Mouse (Mus musculus): ENCODE measurements around the gene Btn2a2.

Btn2a2 gene

GRCm38 (mm10) chr13:23497656-23498321, 9.1 kb upstream of the Btn2a2 start:
- DNase-seq (ENCODE audit: low spot score in 2 of 2) = no peak

- DNase-seq (ENCODE audit: low spot score in 2 of 2) = no peak
Observed at GRCm38 (mm10) chr13:23495526-23495925, 6.9 kb upstream of the Btn2a2 start.

- DNase-seq (ENCODE audit: low spot score in 2 of 2) = no peak
Observed at GRCm38 (mm10) chr13:23491990-23492389, 3.3 kb upstream of the Btn2a2 start.

GRCm38 (mm10) chr13:23491263-23491662, 2.6 kb upstream of the Btn2a2 start:
- DNase-seq (ENCODE audit: low spot score in 2 of 2) = no peak

- no peak for DNase-seq (ENCODE audit: low spot score in 2 of 2)
Observed at GRCm38 (mm10) chr13:23490863-23491262, 2.2 kb upstream of the Btn2a2 start.

GRCm38 (mm10) chr13:23485271-23485670, 3.4 kb downstream of the Btn2a2 start:
- no peak for DNase-seq (ENCODE audit: low spot score in 2 of 2)

- no peak for DNase-seq (ENCODE audit: low spot score in 2 of 2)
Observed at GRCm38 (mm10) chr13:23483153-23483552, 5.5 kb downstream of the Btn2a2 start.

- DNase-seq (ENCODE audit: low spot score in 2 of 2) = no peak
Observed at GRCm38 (mm10) chr13:23475658-23476057, 13.0 kb downstream of the Btn2a2 start.

GRCm38 (mm10) chr13:23466911-23467310, 21.7 kb downstream of the Btn2a2 start:
- DNase-seq (ENCODE audit: low spot score in 2 of 2) = no peak

GRCm38 (mm10) chr13:23466306-23466705, 22.4 kb downstream of the Btn2a2 start:
- no peak for DNase-seq (ENCODE audit: low spot score in 2 of 2)

- no peak for DNase-seq (ENCODE audit: low spot score in 2 of 2)
Observed at GRCm38 (mm10) chr13:23465600-23466109, 23.0 kb downstream of the Btn2a2 start, which contains the start of gene Btn1a1. Gene Btn1a1 (minus strand): TSS chr13:23465901.

GRCm38 (mm10) chr13:23464841-23465366, 23.8 kb downstream of the Btn2a2 start:
- no peak for DNase-seq (ENCODE audit: low spot score in 2 of 2)

GRCm38 (mm10) chr13:23464224-23464637, 24.4 kb downstream of the Btn2a2 start:
- no peak for DNase-seq (ENCODE audit: low spot score in 2 of 2)

GRCm38 (mm10) chr13:23463381-23464223, 25.1 kb downstream of the Btn2a2 start:
- peak; percentile 24 to 66 for DNase-seq (ENCODE audit: low spot score in 2 of 2)

GRCm38 (mm10) chr13:23462669-23463068, 26.0 kb downstream of the Btn2a2 start:
- DNase-seq (ENCODE audit: low spot score in 2 of 2) = no peak

GRCm38 (mm10) chr13:23462063-23462462, 26.6 kb downstream of the Btn2a2 start:
- DNase-seq (ENCODE audit: low spot score in 2 of 2) = no peak

- no peak for DNase-seq (ENCODE audit: low spot score in 2 of 2)
Observed at GRCm38 (mm10) chr13:23459264-23459846, 29.3 kb downstream of the Btn2a2 start.

- no peak for DNase-seq (ENCODE audit: low spot score in 2 of 2)
Observed at GRCm38 (mm10) chr13:23453926-23454325, 34.7 kb downstream of the Btn2a2 start.

GRCm38 (mm10) chr13:23453362-23453862, 35.2 kb downstream of the Btn2a2 start:
- peak; percentile 63 to 71 for DNase-seq (ENCODE audit: low spot score in 2 of 2)

GRCm38 (mm10) chr13:23450398-23450797, 38.3 kb downstream of the Btn2a2 start:
- DNase-seq (ENCODE audit: low spot score in 2 of 2) = peak; percentile 48 to 75

GRCm38 (mm10) chr13:23449235-23450095, 39.2 kb downstream of the Btn2a2 start:
- peak; percentile 35 to 66 for DNase-seq (ENCODE audit: low spot score in 2 of 2)
